ENCODE assay signal across 24 mouse cellular contexts in the genomic region with DNA sequence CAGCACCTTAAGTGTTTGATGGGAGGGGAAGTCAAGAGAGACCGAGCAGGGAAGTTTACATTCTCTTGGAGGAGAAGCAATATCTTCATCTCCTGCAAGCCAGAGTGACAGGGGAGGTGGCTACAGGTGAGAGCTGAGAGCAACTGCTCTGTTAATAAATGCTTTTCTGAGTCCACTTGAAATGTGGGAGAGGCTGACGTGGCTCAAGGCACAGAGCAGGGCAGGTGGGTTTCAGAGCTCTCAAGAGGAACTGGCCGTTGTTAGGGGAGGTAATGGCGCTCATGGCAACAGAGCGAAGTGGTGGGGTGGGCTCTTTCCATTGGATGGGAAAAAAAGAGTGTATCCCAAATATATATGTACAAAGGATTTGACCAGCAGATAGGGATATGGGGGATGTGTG.
"Had no signal": no experiment of that assay in that cellular context is flagged by ENCODE, and none has a peak within 500 bp of the region (broad histone marks: within the 10 kb centered on the region; RNA-seq: fewer than 3 reads in every experiment).

No protein-coding gene starts in this region.

- H3K27me3 ChIP-seq: forebrain, embryonic 15.5 days; heart, embryonic 15.5 days; hindbrain, embryonic 13.5 days; hindbrain, embryonic 15.5 days; limb, embryonic 15.5 days had no signal

- H3K4me1 ChIP-seq: forebrain, embryonic 15.5 days had no signal

- H3K9ac ChIP-seq: forebrain, embryonic 15.5 days; forebrain, postnatal 0 days; heart, embryonic 13.5 days; heart, embryonic 15.5 days; hindbrain, embryonic 13.5 days; hindbrain, embryonic 15.5 days; limb, embryonic 13.5 days; limb, embryonic 15.5 days had no signal

- H3K36me3 ChIP-seq: forebrain, embryonic 15.5 days; heart, embryonic 13.5 days; heart, embryonic 15.5 days; hindbrain, embryonic 13.5 days; hindbrain, embryonic 15.5 days; limb, embryonic 13.5 days; limb, embryonic 15.5 days had no signal

- H3K4me2 ChIP-seq: forebrain, embryonic 15.5 days; heart, embryonic 11.5 days; heart, embryonic 13.5 days; heart, embryonic 15.5 days; hindbrain, embryonic 13.5 days; hindbrain, embryonic 15.5 days; limb, embryonic 13.5 days; limb, embryonic 15.5 days had no signal

- H3K4me3 ChIP-seq: forebrain, embryonic 15.5 days; heart, adult 2 months; heart, embryonic 13.5 days; heart, embryonic 15.5 days; hindbrain, embryonic 13.5 days; hindbrain, embryonic 15.5 days; limb, embryonic 13.5 days; limb, embryonic 15.5 days had no signal

- H3K9me3 ChIP-seq: forebrain, embryonic 15.5 days; heart, embryonic 15.5 days; hindbrain, embryonic 15.5 days; limb, embryonic 15.5 days had no signal

- H3K27ac ChIP-seq: forebrain, embryonic 15.5 days; heart, adult 2 months; heart, embryonic 13.5 days; heart, embryonic 15.5 days; hindbrain, embryonic 13.5 days; hindbrain, embryonic 15.5 days; hindbrain, postnatal 0 days; kidney, postnatal 0 days; limb, embryonic 15.5 days had no signal

- ATAC-seq: forebrain, embryonic 15.5 days; forebrain, postnatal 0 days; intestine, embryonic 16.5 days had no signal

- DNase-seq: forebrain, postnatal 0 days; gastrocnemius, postnatal 14 days; gastrocnemius, postnatal 36 days; heart, adult 11 months; heart, adult 2 months; heart, postnatal 14 days; heart, postnatal 36 days; kidney, adult 2 months; kidney, postnatal 14 days; kidney, postnatal 36 days; layer of hippocampus, adult 9-11 months; layer of hippocampus, postnatal 36 days; left cerebral cortex, postnatal 4 days had no signal
